Mouse (Mus musculus): Measurements from ENCODE around the gene Cbarp.

GRCm38 (mm10) chr10:80139975-80140665, 515 bp downstream of the Cbarp start:
- no peak for TF ChIP-seq EP300 (IDR thresholded peaks at IDR 0.05; ENCODE audit: low read depth)
- TF ChIP-seq CTCF (IDR thresholded peaks at IDR 0.05; ENCODE audit: low read depth) = no peak
